Mouse (Mus musculus): Measurements from ENCODE around the gene Usp45. TPM values are rescaled to one million over a fixed set of nuclear protein-coding genes. Genes with fewer than 3 reads are reported as not detected.
A peak's percentile ranks its signal among the peaks of the same experiment; 100 is the strongest.
"Not testable (repeated sequence)": the region's sequence is repeated elsewhere in the genome, so short reads cannot be mapped to it uniquely, and the experiment has no call there.

Gene Usp45
- 7.2 and 8.6 TPM in 2 replicates for polyA plus RNA-seq (2015; fragmentation: Nextera tagmentation; extraction: Ambion mirVana)

- Histone ChIP-seq H3K27me3 (ENCODE audit: insufficient read depth, low read length) (no peaks in the 10 kb centered on the region), H3K36me3 (ENCODE audit: insufficient read depth, low read length) (no peaks in the 10 kb centered on the region), H3K4me3 (ENCODE audit: low read length) (peak within 1 kb of the TSS; percentile 72), H3K9ac (replicated peaks; ENCODE audit: low read length) (peak within 1 kb of the TSS; percentile 75), H3K4me1 (ENCODE audit: insufficient read depth, low read length) (peaks cover 7% of the 10 kb centered on the region; the same call in 1 of the 2 replicates), H3K27ac (ENCODE audit: low read length) (no peak within 1 kb of the TSS), H3K9me3 (ENCODE audit: low read length) (no peaks in the 10 kb centered on the region; the same call in 1 of the 2 replicates), H3K4me2 (replicated peaks; ENCODE audit: low read depth, low read length) (peak within 1 kb of the TSS; percentile 79)
- peak; percentile 97 for ATAC-seq (ENCODE audit: low FRiP score, low TSS enrichment)
- 2% methylated on average over 17 of the region's 17 CpGs for WGBS
Observed at GRCm38 (mm10) chr4:21766863-21767304, at the start of gene Usp45, which contains the start of gene Tstd3. TSS of gene Usp45 (plus strand) at chr4:21767156. TSS of gene Tstd3 (minus strand) at chr4:21767212.

GRCm38 (mm10) chr4:21722752-21723334 lies 44.1 kb upstream of the Usp45 start:
- Histone ChIP-seq H3K4me1 (ENCODE audit: insufficient read depth, low read length) (no peaks in the 10 kb centered on the region), H3K9me3 (ENCODE audit: low read length) (no peaks in the 10 kb centered on the region), H3K36me3 (ENCODE audit: insufficient read depth, low read length) (no peaks in the 10 kb centered on the region), H3K4me2 (replicated peaks; ENCODE audit: low read depth, low read length) (no peak overlapping the region), H3K9ac (replicated peaks; ENCODE audit: low read length) (no peak overlapping the region), H3K27ac (ENCODE audit: low read length) (no peak overlapping the region), H3K27me3 (ENCODE audit: insufficient read depth, low read length) (no peaks in the 10 kb centered on the region), H3K4me3 (ENCODE audit: low read length) (no peak overlapping the region)
- WGBS: 55% methylated on average over 7 of the region's 7 CpGs
- no peak for ATAC-seq (ENCODE audit: low FRiP score, low TSS enrichment)

DNA sequence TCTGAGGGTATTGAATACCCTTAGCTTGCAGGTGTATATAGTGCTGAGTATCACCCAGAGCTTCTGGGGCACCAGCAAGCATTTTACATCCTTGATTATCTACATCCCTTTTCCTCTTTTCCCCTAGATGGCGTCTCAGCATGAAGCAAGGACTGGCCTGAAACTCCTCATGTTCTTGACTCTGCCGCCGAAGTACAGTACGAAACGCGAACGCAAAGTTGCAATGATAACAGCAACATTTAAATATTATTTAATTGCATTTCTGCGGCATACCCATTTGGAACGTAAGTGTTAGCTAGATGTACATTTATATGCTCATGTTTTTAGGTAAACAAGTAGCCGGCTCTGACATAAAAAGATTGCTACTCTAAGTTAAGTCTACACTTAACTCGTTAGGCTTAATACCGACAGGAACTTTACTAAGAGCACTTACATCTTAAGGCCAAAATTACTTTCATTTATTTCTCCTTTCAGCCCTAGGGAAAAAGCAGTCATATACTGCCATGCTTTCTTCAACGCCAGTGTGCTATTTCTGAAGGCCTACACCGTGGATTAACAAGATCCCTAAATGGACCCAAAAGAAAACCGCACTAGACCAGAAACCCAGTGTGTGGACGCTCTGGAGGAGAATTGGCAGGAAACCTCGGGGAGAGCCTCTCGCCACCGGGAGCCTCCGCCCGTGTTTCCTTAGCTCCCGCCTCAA lies 39.9 kb upstream of the Usp45 start:
- no peaks in the 10 kb centered on the region for H3K27me3 ChIP-seq (ENCODE audit: insufficient read depth, low read length)
- peak overlapping the region; percentile 78 for H3K4me3 ChIP-seq (ENCODE audit: low read length)
- peak overlapping the region; percentile 85 for H3K27ac ChIP-seq (ENCODE audit: low read length)
- H3K36me3 ChIP-seq (ENCODE audit: insufficient read depth, low read length): no peaks in the 10 kb centered on the region
- peak overlapping the region; percentile 60 for H3K4me2 ChIP-seq (replicated peaks; ENCODE audit: low read depth, low read length)
- under 1% methylated on average over 22 of the region's 22 CpGs for WGBS
- H3K9me3 ChIP-seq (ENCODE audit: low read length): no peaks in the 10 kb centered on the region
- H3K4me1 ChIP-seq (ENCODE audit: insufficient read depth, low read length): peaks cover 5% of the 10 kb centered on the region
- H3K9ac ChIP-seq (replicated peaks; ENCODE audit: low read length): peak overlapping the region; percentile 82
- peak; percentile 67 for ATAC-seq (ENCODE audit: low FRiP score, low TSS enrichment)

GRCm38 (mm10) chr4:21727615-21728165 lies 39.3 kb upstream of the Usp45 start, which contains the start of gene Ccnc:
TSS of gene Ccnc (plus strand) at chr4:21727701.
- ATAC-seq (ENCODE audit: low FRiP score, low TSS enrichment): peak; percentile 98
- WGBS: under 1% methylated on average over 37 of the region's 37 CpGs

DNA sequence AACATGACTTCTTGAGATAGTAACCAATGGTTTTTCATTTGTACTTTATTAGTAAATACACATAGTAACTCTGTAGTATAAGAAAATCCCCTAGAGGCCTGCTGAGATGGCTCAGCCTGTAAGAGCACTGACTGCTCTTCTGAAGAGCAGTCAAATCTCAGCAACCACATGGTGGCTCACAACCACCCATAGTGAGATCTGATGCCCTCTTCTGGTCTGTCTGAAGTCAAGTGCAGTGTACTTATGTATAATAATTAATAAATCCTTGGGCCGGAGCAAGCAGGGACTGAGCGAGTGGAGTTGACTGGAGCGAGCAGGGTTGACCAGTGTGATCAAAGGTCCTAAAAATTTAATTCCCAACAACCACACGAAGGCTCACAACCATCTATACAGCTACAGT lies 27.8 kb upstream of the Usp45 start:
- Histone ChIP-seq H3K4me3 (ENCODE audit: low read length) (no peak overlapping the region), H3K9ac (replicated peaks; ENCODE audit: low read length) (no peak overlapping the region), H3K9me3 (ENCODE audit: low read length) (no peaks in the 10 kb centered on the region), H3K27ac (ENCODE audit: low read length) (no peak overlapping the region), H3K4me1 (ENCODE audit: insufficient read depth, low read length) (no peaks in the 10 kb centered on the region), H3K36me3 (ENCODE audit: insufficient read depth, low read length) (peaks cover 14% of the 10 kb centered on the region; the same call in 1 of the 2 replicates), H3K4me2 (replicated peaks; ENCODE audit: low read depth, low read length) (no peak overlapping the region), H3K27me3 (ENCODE audit: insufficient read depth, low read length) (no peaks in the 10 kb centered on the region)
- no peak; the same call in 1 of the 2 replicates for ATAC-seq (ENCODE audit: low FRiP score, low TSS enrichment)
- 64% methylated on average over 4 of the region's 4 CpGs for WGBS

More at GRCm38 (mm10) chr4:21727615-21728165, 39.3 kb upstream of the Usp45 start, which contains the start of gene Ccnc:
- H3K36me3 ChIP-seq (ENCODE audit: insufficient read depth, low read length): no peaks in the 10 kb centered on the region
- peak within 1 kb of the TSS; percentile 78 for H3K4me3 ChIP-seq (ENCODE audit: low read length)
- no peaks in the 10 kb centered on the region for H3K27me3 ChIP-seq (ENCODE audit: insufficient read depth, low read length)
- H3K9ac ChIP-seq (replicated peaks; ENCODE audit: low read length): peak within 1 kb of the TSS; percentile 82
- peaks cover 5% of the 10 kb centered on the region for H3K4me1 ChIP-seq (ENCODE audit: insufficient read depth, low read length)
- H3K27ac ChIP-seq (ENCODE audit: low read length): peak within 1 kb of the TSS; percentile 85
- H3K4me2 ChIP-seq (replicated peaks; ENCODE audit: low read depth, low read length): peak within 1 kb of the TSS; percentile 60
- H3K9me3 ChIP-seq (ENCODE audit: low read length): no peaks in the 10 kb centered on the region

DNA sequence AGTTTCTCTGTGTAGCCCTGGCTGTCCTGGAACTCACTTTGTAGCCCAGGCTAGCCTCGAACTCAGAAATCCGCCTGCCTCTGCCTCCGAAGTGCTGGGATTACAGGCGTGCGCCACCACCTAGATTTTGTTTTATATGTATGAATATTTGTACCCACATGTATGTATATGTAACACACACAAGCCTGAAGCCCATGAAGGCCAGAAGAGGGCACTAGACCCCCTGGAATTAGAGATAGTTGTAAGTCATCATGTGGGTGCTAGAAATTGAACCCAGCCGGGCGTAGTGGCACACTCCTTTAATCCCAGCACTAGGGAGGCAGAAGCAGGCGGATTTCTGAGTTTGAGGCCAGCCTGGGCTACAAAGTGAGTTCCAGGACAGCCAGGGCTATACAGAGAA lies 22.8 kb upstream of the Usp45 start:
- not testable (repeated sequence) for H3K4me2 ChIP-seq (replicated peaks; ENCODE audit: low read depth, low read length); H3K9ac ChIP-seq (replicated peaks; ENCODE audit: low read length); H3K4me3 ChIP-seq (ENCODE audit: low read length); H3K4me1 ChIP-seq (ENCODE audit: insufficient read depth, low read length); ATAC-seq (ENCODE audit: low FRiP score, low TSS enrichment); H3K27ac ChIP-seq (ENCODE audit: low read length); H3K9me3 ChIP-seq (ENCODE audit: low read length); H3K27me3 ChIP-seq (ENCODE audit: insufficient read depth, low read length)
- H3K36me3 ChIP-seq (ENCODE audit: insufficient read depth, low read length): peaks cover 19% of the 10 kb centered on the region; the same call in 1 of the 2 replicates
- 96% methylated on average over 8 of the region's 8 CpGs for WGBS

DNA sequence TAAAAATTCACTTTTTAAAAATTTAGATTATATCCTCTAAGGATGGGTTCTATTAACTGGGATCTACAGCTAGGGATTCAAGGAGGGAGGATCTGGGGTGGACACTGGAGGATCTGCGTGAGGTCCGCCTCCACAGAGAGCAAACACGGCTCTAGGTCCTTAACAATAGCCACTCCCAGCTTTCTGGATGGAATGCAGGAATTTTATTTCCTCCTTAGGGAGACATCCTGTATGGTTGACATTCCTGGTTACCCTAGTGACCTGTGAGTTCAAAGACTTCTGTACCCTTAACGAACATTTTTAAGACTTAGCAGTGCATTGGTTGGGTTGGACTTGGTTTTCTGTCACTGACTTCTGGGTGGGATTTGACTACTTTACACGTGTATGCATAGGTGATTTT lies 21.2 kb upstream of the Usp45 start:
- Histone ChIP-seq H3K4me2 (replicated peaks; ENCODE audit: low read depth, low read length) (no peak overlapping the region), H3K27ac (ENCODE audit: low read length) (no peak overlapping the region), H3K4me3 (ENCODE audit: low read length) (no peak overlapping the region), H3K4me1 (ENCODE audit: insufficient read depth, low read length) (no peaks in the 10 kb centered on the region), H3K36me3 (ENCODE audit: insufficient read depth, low read length) (peaks cover 19% of the 10 kb centered on the region; the same call in 1 of the 2 replicates), H3K9ac (replicated peaks; ENCODE audit: low read length) (no peak overlapping the region), H3K27me3 (ENCODE audit: insufficient read depth, low read length) (no peaks in the 10 kb centered on the region), H3K9me3 (ENCODE audit: low read length) (no peaks in the 10 kb centered on the region)
- ATAC-seq (ENCODE audit: low FRiP score, low TSS enrichment): no peak
- WGBS: 53% methylated on average over 5 of the region's 5 CpGs

- Histone ChIP-seq H3K27ac (ENCODE audit: low read length) (no peak overlapping the region), H3K36me3 (ENCODE audit: insufficient read depth, low read length) (peaks cover 12% of the 10 kb centered on the region; the same call in 1 of the 2 replicates), H3K27me3 (ENCODE audit: insufficient read depth, low read length) (no peaks in the 10 kb centered on the region), H3K4me2 (replicated peaks; ENCODE audit: low read depth, low read length) (no peak overlapping the region), H3K4me1 (ENCODE audit: insufficient read depth, low read length) (no peaks in the 10 kb centered on the region), H3K9me3 (ENCODE audit: low read length) (peaks cover 5% of the 10 kb centered on the region; the same call in 1 of the 2 replicates), H3K9ac (replicated peaks; ENCODE audit: low read length) (no peak overlapping the region), H3K4me3 (ENCODE audit: low read length) (no peak overlapping the region)
- ATAC-seq (ENCODE audit: low FRiP score, low TSS enrichment): no peak
- 68% methylated on average over 4 of the region's 4 CpGs for WGBS
Observed at GRCm38 (mm10) chr4:21755123-21755789, 11.7 kb upstream of the Usp45 start.

- Histone ChIP-seq H3K4me3 (ENCODE audit: low read length) (no peak overlapping the region), H3K36me3 (ENCODE audit: insufficient read depth, low read length) (peaks cover 12% of the 10 kb centered on the region; the same call in 1 of the 2 replicates), H3K4me1 (ENCODE audit: insufficient read depth, low read length) (no peaks in the 10 kb centered on the region), H3K4me2 (replicated peaks; ENCODE audit: low read depth, low read length) (no peak overlapping the region), H3K27me3 (ENCODE audit: insufficient read depth, low read length) (no peaks in the 10 kb centered on the region), H3K9me3 (ENCODE audit: low read length) (peaks cover 5% of the 10 kb centered on the region; the same call in 1 of the 2 replicates), H3K9ac (replicated peaks; ENCODE audit: low read length) (no peak overlapping the region), H3K27ac (ENCODE audit: low read length) (no peak overlapping the region)
- WGBS: 69% methylated on average over 1 of the region's 1 CpGs
- no peak for ATAC-seq (ENCODE audit: low FRiP score, low TSS enrichment)
Observed at GRCm38 (mm10) chr4:21758860-21759259, 8.1 kb upstream of the Usp45 start.

All from kidney, embryonic 16.5 days (tissue).